Mouse (Mus musculus) heart, postnatal 10 days (tissue): ENCODE measurements around the gene Polr2h. TPM values are rescaled to one million over a fixed set of nuclear protein-coding genes. Genes with fewer than 3 reads are reported as not detected.
"Not testable (repeated sequence)": the region's sequence is repeated elsewhere in the genome, so short reads cannot be mapped to it uniquely, and the experiment has no call there.

Experiments used
- DNase-seq, 2 experiments: peaks; one replicate each; pipeline ENCODE4 v3.0.0; 2021
- intact Hi-C: fragments of 180-260 bp; cut with DNase I; formaldehyde crosslinking; loops from one replicate; pipeline ENCODE4 v1.15.1; 2025
- total RNA-seq, 2 experiments: library from RNA; stranded (reverse); gene quantifications; 2 replicates each; pipeline ENCODE4 v1.2.3; 2021

The Polr2h gene
- total RNA-seq = 10 to 100 TPM; 12.5 to 13.2 TPM

DNA sequence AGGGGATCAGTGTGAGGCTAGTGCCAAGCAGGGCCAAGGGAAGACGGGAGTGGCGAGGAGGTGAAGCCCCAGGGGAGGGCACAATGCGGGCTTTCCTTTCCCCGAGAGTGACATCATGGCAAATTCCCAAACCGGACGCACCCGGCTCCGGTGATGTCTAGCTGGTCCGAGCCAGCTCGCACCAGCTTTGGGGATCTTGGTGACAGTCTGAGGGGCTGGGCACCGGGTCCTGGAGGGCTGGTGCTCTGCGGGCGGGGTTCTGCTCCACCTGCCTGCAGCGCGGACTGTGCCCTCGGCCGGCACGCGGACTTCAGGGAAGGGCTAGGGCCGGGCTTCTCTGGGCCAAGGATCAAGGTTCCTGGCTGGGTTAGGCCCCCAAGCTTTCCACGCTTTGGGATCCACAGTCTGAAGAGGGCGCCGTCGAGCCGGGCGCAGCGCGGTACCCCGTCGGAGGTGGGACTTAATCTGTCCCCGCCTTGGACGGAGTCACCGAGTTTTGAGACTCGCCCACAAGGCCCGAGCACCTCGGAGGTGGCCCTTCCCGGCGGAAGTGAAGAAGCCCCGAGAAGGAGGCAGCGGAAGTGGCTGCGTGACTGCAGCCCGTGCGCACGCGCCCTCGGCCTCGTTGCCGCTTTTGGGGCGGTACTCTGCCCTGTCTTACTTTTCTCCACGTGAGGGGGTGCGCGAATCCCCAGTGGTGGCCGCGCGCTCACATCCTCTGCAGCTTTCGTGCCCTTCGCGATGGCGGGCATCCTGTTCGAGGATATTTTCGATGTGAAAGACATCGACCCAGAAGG is at the start of gene Polr2h, which contains the start of gene Clcn2:
TSS of gene Polr2h (plus strand) at position 485 of the 797 bp plus-strand sequence.
TSS of gene Clcn2 (minus strand) at position 566 of the 797 bp plus-strand sequence.
- intact Hi-C loops = loop anchor here (10.0 kb wide), 1 partner anchor 667 kb away; no protein-coding TSS in a partner anchor
- peak; percentile 97 to 98 for DNase-seq

DNA sequence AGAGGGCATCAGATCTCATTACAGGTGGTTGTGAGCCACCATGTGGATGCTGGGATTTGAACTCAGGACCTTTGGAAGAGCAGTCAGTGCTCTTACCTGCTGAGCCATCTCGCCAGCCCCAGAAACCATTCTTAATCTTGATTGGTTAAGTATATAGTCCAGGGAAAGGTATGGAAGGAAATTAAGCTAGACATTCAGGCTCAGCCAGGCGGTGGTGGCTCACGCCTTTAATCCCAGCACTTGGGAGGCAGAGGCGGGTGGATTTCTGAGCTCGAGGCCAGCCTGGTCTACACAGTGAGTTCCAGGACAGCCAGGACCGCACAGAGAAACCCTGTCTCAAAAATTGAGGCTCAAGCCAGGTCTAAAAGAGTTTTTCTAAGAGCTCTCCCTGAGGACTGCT is 49.5 kb upstream of the Polr2h start, which contains the start of gene Eif4g1:
TSS of gene Eif4g1 (plus strand) at position 301 of the 400 bp plus-strand sequence.
- DNase-seq, intact Hi-C loops: not testable (repeated sequence)

DNA sequence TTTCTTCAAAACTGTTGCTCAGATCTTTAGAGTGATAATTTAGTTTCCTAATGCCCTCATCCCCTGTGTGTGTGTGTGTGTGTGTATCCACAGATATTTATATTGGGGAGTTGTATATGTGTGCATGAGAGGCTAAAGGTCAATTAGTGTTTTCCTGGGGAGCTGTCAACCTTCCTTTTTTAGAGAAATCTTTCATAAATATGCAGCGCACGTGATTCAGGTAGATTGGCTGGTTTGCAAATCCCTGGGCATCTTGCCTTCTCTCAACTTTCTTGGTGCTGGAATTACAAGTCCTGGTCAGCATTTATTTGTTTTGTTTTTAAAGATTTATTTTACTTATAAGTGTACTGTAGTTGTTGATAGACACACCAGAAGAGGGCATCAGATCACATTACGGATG is 47.2 kb upstream of the Polr2h start:
- intact Hi-C loops = no loop called here
- no peak for DNase-seq

DNA sequence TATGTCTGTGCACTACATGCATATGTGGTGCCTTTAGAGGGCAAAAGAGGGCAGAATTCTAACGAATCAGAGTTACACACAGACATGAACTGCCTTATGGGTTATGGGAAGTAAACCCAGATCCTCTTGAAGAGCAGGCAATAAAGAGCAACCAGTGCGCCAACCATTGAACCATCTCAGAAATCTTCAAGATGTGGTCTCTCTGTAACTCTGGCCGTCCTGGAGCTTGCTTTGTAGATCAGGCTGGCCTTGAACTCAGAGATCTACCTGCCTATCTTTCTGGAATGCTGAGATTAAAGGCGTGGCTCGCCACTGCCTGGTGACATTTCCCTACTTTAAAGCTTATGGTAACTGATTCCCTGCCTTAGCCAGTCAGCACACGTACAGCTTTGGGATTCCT is 45.6 kb upstream of the Polr2h start:
- intact Hi-C loops = loop anchor here (2.0 kb wide), 1 partner anchor 19 kb away; no protein-coding TSS in a partner anchor
- DNase-seq = no peak

DNA sequence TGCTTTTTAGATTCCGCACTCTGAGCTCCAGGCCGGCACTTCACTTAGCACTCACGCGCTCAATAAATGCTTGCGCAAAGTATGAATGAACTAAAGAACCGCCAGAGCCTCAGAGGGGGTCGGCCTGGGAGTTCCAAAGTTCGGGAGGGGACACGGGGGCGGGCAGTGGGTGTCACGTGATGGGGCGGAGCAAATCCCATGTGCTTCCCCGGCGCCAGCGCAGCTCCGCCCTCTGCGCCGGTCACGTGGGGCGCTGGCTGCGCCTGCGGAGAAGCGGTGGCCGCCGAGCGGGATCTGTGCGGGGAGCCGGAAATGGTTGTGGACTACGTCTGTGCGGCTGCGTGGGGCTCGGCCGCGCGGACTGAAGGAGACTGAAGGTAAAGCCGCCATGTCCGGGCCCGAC is 45.0 kb upstream of the Polr2h start:
- intact Hi-C loops = loop anchor here (2.0 kb wide), 1 partner anchor 20 kb away; no protein-coding TSS in a partner anchor
- peak; percentile 97 for DNase-seq

DNA sequence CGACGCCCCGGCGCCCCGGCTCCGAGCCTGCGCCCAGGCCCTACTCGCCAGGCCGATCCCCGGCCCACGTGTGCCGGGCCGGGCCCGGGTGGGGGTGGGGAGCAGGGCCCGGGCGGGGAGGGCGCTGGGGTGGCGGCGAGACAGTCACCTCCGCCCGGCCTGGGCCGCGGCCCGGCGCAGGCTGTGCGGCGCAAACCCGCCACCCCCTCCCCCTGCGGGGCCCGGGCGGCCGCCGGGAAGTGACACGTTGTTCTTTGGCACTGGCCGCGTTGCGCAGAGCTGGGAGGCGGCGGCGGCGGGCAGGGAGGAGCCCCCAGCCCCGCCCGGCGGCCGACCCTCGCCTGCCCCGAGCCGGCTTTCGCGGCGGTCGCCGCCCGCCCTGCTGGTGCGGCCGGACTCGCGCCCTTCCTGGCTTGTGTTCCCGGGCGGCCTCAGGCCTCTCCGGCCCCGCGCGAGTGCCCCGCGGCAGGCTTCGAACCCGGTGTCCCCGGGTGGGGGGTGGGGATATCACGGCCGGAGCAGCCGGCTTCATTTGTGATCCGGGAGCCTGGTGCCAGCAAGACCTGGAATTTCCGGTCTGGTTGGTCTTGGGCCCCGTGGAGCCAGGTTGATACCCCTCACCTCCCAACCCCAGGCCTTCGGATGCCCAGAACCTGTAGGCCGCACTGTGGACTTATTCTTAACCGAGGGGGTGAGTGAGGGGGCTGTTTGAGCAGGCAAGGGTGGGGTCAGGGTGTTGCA is 44.3 kb upstream of the Polr2h start:
- DNase-seq = peak; percentile 79 to 81
- intact Hi-C loops = loop anchor here (1.0 to 2.0 kb wide), 2 partner anchors 20 to 22 kb away; no protein-coding TSS in a partner anchor

DNA sequence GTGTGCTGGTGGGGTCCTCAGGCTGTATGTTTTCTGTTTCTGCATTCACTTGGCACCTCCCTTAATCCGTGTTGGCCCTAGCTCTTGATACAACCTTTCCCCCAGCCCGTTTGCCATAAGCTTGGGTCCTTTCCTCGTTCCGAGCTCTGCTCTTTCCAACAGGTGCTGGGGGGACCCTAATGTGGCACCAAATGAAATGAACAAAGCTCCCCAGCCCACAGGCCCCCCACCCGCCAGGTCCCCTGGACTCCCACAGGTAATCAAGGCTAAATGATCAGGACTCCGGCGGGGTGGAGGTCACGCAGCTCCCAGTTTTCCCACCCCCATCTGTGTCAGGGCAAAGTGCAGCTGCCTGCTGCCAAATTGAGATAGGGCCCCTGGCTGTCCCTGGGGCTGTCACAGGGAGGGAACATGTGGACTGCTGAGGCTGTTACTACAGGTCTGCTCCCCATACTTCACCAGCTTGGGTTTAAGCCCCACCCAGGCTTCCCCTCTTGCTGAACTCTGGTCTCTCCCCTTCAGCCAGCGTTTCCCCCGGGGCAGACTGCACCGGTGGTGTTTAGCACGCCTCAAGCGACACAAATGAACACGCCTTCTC is 43.7 kb upstream of the Polr2h start:
- DNase-seq = peak; percentile 43 to 44

DNA sequence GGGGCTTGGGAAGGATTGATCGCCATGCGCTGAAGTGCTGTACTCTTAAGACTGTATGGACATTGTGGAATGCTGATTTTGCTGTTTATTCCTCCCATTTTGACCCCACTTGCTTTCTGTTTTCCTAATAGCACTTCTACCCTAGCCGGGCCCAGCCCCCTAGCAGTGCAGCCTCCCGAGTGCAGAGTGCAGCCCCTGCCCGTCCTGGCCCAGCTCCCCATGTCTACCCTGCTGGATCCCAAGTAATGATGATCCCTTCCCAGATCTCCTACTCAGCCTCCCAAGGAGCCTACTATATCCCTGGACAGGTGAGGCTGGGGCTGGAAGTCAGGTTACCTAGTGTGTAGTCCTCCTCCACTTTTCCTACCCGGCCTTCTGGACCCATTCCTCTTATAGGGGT is 42.3 kb upstream of the Polr2h start:
- intact Hi-C loops = no loop called here
- no peak for DNase-seq

More for the DNA sequence above, 43.7 kb upstream of the Polr2h start:
- intact Hi-C loops = loop anchor here (1.0 to 2.0 kb wide), 2 partner anchors 21 kb away; no protein-coding TSS in a partner anchor

DNA sequence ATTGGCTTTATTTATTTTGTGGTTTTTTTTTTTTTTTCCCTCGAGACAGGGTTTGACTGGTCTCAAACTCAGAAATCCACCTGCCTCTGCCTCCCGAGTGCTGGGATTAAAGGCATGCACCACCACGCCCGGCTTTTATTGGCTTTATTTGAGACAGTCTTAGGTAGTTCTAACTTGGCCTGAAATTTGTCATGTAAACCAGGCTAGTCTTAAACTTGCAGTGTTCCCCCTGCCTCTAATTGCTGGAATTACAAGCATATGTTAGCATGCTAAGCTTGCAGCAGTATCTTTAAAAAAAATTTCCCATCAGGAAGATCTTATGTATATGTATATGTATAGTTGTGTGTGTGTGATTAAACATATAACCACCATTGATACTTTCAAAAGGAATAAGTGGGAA is 40.8 kb upstream of the Polr2h start:
- intact Hi-C loops = no loop called here
- DNase-seq = no peak

DNA sequence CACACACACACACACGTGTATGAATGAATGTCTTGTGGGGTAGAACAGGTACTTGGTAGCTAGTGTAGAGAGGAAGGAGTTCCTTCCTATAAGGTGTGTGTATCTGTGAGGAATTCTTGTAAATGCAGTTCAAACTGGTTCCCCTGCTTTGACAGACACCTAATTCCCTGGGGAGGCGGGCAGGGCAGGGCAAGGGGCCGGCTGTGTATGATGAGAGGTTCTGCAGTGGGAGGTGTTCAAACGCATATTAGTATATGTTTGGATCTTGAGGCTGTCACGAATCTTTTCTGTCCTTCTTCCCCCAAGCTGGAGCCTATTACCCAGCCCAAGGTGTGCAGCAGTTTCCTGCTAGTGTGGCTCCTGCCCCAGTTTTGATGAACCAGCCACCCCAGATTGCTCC is 40.1 kb upstream of the Polr2h start:
- intact Hi-C loops = no loop called here
- DNase-seq = no peak

DNA sequence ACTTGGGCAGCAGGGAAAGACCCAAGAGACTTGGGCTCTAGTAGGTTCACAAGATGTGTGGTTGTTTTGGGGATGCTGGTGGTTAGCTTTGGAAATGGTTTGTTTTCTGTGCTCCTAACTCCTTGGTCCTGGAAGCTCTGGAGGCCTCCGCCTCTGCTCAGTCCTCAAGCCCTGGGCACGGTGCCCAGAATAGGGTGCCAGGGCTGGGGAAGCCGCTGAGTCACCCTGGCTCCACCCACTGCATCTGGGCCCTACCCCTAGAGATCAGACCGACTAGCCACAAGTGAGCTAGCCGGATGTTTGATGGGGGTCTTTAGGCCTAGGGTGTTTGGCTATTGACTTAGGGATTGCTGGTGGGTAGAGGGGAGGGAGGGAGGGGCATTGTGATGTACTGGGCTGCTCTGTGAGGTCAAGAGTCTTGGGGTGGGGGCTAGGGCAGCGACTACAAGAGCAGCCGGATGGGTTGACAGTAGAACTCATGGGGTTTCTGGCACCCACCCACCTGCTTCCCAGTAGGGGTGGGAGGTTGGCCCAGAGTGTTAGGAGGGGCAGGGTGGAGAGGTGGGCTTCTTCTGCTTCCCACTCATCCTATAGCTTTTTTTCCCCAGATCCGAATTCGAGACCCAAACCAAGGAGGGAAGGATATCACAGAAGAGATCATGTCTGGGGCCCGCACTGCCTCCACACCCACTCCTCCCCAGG is 39.3 kb upstream of the Polr2h start:
- intact Hi-C loops = loop anchor here (2.0 kb wide), 1 partner anchor 15 kb away; the partner anchor contains the start of gene Fam131a
- peak; percentile 89 to 91 for DNase-seq

DNA sequence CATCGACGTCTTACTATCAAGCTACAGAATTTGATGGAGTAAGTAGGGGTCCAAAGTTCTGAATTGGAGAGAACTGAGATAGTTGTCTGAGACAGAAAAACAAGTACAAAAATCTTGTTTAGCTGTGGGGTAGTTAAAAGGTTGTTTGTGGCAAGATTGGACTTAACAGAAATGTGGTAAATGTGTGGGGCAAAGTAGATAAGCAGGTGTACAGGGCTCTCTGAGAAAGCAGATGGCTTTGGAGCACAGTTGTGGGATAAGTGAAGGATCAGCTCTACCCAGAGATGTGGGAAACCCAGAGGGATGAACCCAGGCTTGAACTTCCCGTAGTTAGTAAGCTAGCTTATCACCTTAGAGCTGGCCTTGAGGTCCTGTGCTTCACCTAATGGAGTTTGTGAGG is 26.7 kb upstream of the Polr2h start:
- intact Hi-C loops = no loop called here
- DNase-seq = no peak

DNA sequence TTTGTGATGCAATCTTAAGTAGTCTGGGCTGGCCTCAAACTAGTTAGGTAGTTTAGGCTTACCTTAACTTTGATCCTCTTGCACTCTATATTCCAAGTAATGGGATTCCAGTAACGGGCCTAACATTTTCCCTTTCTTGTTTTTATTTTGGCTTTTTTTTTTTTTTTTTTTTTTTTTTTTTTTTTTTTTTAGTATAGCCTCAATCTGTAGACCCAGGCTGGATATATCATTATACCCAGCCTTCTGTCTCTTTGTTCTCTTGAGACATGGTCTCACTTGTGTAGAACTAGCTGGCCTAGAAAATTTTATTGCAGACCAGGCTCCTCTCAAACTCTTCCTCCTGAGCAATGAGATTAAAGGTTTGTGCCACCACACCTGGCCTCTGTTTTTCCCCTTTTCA is 25.8 kb upstream of the Polr2h start:
- intact Hi-C loops = loop anchor here (2.0 kb wide), 1 partner anchor 13 kb away; no protein-coding TSS in a partner anchor

DNA sequence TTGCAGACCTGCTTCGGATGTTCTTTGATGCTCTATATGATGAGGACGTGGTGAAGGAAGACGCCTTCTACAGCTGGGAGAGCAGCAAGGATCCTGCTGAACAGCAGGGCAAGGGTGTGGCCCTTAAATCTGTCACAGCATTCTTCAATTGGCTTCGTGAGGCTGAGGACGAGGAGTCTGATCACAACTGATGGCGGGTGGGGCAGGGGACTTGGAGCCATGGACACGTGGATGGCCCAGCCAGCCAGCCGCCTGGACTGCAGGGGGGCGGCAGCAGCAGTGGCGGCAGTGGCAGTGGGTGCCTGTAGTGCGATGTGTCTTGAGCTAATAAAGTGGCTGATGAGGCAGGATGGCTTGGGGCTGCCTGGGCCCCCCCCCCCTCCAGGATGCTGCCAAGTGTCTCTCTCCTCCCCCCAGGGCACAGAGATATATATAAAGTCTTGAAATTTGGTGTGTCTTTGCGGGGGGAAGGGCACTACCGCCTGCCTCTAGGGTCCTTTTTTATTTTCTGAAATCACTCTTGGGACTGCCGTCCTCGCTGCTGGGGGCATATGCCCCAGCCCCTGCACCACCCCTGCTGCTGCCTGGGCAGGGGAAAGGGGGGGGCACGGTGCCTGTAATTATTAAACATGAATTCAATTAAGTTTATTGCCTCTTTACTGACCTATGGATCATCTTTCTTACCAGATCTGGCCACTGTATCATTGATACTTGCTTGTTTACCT is 25.1 kb upstream of the Polr2h start:
- intact Hi-C loops = loop anchor here (2.0 kb wide), 1 partner anchor 14 kb away; no protein-coding TSS in a partner anchor

More for the DNA sequence above, 25.8 kb upstream of the Polr2h start:
- DNase-seq = no peak

DNA sequence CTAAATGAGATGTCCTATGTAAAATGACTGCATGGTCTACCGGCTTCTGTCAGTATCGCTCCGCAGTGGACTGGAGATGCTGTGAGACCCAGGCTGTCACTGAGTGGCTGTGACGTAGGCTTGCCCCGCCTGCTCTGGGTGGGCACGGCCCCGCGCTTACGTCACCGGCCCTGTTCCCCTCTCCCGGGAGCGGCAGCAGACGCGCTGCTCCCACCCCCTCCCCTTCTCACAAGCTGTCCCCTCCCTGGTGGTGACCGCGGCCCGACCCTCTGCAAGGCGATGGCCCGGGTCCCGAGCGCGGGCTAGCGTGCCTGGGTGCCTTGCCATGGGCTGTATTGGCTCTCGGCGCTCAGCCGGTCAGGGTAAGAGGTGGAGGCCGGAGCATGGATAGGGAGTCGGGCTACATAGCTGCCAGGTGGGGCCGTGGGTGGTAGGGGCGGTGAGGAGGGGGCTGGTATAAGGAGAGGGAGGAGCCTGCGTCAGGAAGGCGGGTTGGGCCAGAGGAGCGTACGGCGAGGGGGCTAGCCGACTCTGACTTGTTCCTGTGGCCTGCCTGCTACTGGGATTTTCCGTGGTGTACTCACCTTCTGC is 24.3 kb upstream of the Polr2h start, which contains the start of gene Fam131a:
TSS of gene Fam131a (plus strand) at position 131 of the 591 bp plus-strand sequence.
- intact Hi-C loops = loop anchor here (2.0 kb wide), 1 partner anchor 14 kb away; no protein-coding TSS in a partner anchor

More for the DNA sequence above, 25.1 kb upstream of the Polr2h start:
- DNase-seq = no peak

DNA sequence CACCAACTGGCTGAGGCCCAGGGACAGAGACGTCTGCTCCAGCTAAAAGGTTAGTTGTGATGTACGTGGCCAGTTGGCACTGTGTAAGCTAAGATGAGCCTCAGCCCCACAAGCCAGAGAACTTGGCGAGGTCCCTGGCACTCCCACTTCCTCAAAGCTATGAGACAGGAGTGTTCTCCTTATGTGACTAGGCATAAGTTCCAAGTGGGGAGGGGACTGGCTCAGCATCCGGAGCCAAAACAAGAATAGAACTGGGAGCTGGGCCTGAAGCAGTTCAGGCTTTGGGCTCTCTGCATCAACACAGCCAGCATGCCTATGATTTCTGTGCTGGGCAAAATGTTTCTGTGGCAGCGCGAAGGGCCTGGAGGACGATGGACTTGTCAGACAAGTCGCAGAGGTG is 22.7 kb upstream of the Polr2h start:
- intact Hi-C loops = loop anchor here (1.0 kb wide), 1 partner anchor 21 kb away; no protein-coding TSS in a partner anchor
- peak; percentile 77 to 82 for DNase-seq

More for the DNA sequence above, 24.3 kb upstream of the Polr2h start, which contains the start of gene Fam131a:
- peak; percentile 92 to 93 for DNase-seq

DNA sequence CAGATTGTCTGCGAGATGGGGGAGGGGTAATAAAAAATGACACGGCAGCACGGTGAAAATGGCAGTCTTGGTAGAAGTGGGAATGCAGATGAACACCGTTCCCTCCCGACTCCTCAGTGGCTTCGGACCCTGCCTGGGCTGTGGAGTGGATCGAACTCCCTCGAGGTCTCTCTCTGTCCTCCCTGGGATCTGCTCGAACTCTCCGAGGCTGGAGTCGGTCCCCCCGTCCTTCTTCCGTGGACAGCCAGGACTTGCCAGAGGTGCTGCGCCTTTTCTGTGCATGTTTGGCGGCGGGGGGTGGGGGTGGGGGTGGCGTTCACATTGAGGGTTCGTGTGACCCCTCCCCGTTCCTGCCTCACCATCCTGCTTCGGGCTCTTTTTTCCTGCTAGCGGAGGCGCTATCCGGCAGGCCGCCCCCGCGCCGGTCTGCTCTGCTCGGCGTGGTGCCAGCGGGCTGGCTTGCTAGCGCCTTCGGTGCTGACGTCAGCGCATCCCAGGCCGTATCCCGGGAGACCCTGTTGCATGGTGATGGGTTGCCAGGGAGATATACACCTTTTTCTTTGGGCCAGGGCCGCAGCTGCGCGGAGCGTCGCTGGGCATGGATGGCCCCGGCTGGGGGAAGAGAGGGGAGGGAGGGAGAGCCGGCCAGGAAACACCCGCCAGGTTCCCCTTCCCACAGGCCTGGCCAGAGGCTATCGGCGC is 21.7 kb upstream of the Polr2h start:
- intact Hi-C loops = loop anchor here (1.0 kb wide), 1 partner anchor 22 kb away; no protein-coding TSS in a partner anchor
- DNase-seq = peak; percentile 91 to 92

DNA sequence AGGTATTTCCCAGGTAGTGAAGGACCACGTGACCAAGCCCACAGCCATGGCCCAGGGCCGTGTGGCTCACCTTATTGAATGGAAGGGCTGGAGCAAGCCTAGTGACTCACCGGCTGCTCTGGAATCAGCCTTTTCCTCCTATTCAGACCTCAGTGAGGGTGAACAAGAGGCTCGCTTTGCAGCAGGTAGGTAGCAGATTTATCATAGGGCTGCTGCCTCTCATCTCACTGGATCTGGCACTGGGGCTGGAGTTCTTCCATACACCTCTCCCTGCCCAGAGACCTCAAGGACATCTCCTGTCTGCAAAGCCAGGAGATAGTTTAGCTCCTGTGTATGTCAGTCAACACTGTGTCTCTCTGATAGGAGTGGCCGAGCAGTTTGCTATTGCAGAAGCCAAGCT is 18.2 kb upstream of the Polr2h start:
- intact Hi-C loops = no loop called here
- DNase-seq = no peak
